Mouse (Mus musculus) embryonic facial prominence, embryonic 12.5 days (tissue): ENCODE data around the gene Proser3. TPM values are rescaled to one million over a fixed set of nuclear protein-coding genes. Genes with fewer than 3 reads are reported as not detected.

ENCODE experiments used
- ATAC-seq: fragments of 200-750 bp; cut with Nextera tagmentation; 2 replicates; pipeline ENCODE4 v1.8.0; 2017; ENCODE audit not compliant: insufficient number of reproducible peaks, insufficient read depth, low FRiP score, low TSS enrichment
- H3K27ac ChIP-seq: fragments of 300-500 bp; sonication (generic); 2 replicates; pipeline ENCODE4 v1.5.1; 2016; ENCODE audit warnings: mild to moderate bottlenecking
- H3K27me3 ChIP-seq: fragments of 300-500 bp; sonication (generic); 2 replicates; pipeline ENCODE4 v1.6.1; 2016; ENCODE audit warnings: mild to moderate bottlenecking, moderate library complexity
- H3K36me3 ChIP-seq: fragments of 300-500 bp; sonication (generic); 2 replicates; pipeline ENCODE4 v1.6.1; 2016; ENCODE audit warnings: mild to moderate bottlenecking
- H3K4me1 ChIP-seq: fragments of 300-500 bp; sonication (generic); 2 replicates; pipeline ENCODE4 v1.6.1; 2016
- H3K4me2 ChIP-seq: fragments of 300-500 bp; sonication (generic); replicated peaks from 2 replicates; pipeline ENCODE4 v1.6.1; 2016; ENCODE audit warnings: mild to moderate bottlenecking, moderate library complexity
- H3K4me3 ChIP-seq: fragments of 300-500 bp; sonication (generic); 2 replicates; pipeline ENCODE4 v1.5.1; 2016; ENCODE audit warnings: mild to moderate bottlenecking
- H3K9ac ChIP-seq: fragments of 300-500 bp; sonication (generic); 2 replicates; pipeline ENCODE4 v1.6.1; 2016; ENCODE audit warnings: mild to moderate bottlenecking, moderate library complexity
- H3K9me3 ChIP-seq: fragments of 300-500 bp; sonication (generic); 2 replicates; pipeline ENCODE4 v1.6.1; 2016; ENCODE audit warnings: mild to moderate bottlenecking, moderate library complexity
- WGBS: fragments of 180-500 bp; shearing (Covaris S2); methylation state at CpG from one replicate; pipeline ENCODE4 v1.1.7; 2016; 5-methylcytosine and 5-hydroxymethylcytosine counted together
- polyA plus RNA-seq: library from polyadenylated mRNA; unstranded; fragments of >200 nt; fragmentation: Nextera tagmentation; extraction: Ambion mirVana; gene quantifications from 2 replicates; pipeline ENCODE4 v1.2.1, GENCODE M21; 2016

Proser3 gene
- polyA plus RNA-seq, 1 experiment from 2014 or later, result 16.0 TPM

GRCm38 (mm10) chr7:30557901-30558514, 5.9 kb upstream of the Proser3 start:
- 89% methylated on average over 13 of the region's 13 CpGs for WGBS
- H3K36me3 ChIP-seq, result peaks cover 28% of the 10 kb centered on the region
- H3K4me1 ChIP-seq, result peaks cover 21% of the 10 kb centered on the region
- H3K27me3 ChIP-seq, result no peaks in the 10 kb centered on the region
- peak overlapping the region; percentile 66; the same call in 1 of the 2 replicates for H3K4me3 ChIP-seq
- H3K9ac ChIP-seq, result no peak overlapping the region
- no peak for ATAC-seq
- no peak overlapping the region for H3K27ac ChIP-seq
- no peaks in the 10 kb centered on the region for H3K9me3 ChIP-seq
- H3K4me2 ChIP-seq, result peak overlapping the region; percentile 96; the same call in 1 of the 2 replicates

- Histone ChIP-seq H3K27ac (no peak overlapping the region), H3K9me3 (no peaks in the 10 kb centered on the region), H3K27me3 (no peaks in the 10 kb centered on the region), H3K4me1 (peaks cover 25% of the 10 kb centered on the region), H3K4me3 (no peak overlapping the region), H3K4me2 (no peak overlapping the region), H3K36me3 (peaks cover 28% of the 10 kb centered on the region), H3K9ac (no peak overlapping the region)
- ATAC-seq, result no peak
- 92% methylated on average over 18 of the region's 18 CpGs for WGBS
Observed at GRCm38 (mm10) chr7:30556894-30557536, 4.9 kb upstream of the Proser3 start.

DNA sequence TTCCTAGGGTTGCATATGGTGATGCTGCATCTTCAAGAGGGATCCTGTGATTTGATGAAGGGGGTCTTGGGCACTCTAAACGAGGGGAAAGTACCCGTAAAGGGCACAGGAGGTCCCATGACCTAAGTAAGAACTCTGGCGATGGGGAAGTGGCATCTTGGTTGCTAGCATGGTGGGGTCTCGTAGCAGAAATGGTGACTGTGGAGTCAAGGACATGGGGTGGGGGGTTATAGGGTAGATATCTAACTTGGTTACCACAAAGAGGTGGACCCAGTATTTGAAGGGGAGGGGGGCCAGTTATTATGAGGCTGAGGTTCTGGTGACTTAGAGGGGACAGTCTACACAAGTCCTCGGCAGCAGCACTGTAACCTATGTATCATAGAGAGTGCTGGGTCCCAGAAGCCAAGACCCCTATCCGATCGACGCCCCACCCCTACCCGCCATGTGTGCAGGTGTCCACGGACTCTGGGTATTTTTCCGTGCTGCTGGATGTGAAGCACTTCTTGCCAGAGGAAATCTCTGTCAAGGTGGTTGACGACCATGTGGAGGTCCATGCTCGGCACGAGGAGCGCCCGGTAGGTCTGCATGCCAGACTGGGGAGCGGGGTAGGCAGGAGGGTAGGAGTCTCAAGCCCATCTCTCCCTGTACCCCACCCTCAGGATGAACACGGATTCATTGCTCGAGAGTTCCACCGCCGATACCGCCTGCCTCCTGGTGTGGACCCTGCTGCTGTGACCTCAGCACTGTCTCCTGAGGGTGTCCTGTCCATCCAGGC, 1.9 kb upstream of the Proser3 start:
- 84% methylated on average over 22 of the region's 22 CpGs for WGBS
- no peak overlapping the region for H3K27ac ChIP-seq

GRCm38 (mm10) chr7:30553021-30553589, 1.0 kb upstream of the Proser3 start:
- Histone ChIP-seq H3K27ac (peak overlapping the region; percentile 91), H3K36me3 (peaks cover 40% of the 10 kb centered on the region)
- 7% methylated on average over 23 of the region's 23 CpGs for WGBS

More for the DNA sequence above, 1.9 kb upstream of the Proser3 start:
- peaks cover 32% of the 10 kb centered on the region for H3K36me3 ChIP-seq
- H3K27me3 ChIP-seq, result no peaks in the 10 kb centered on the region
- H3K4me1 ChIP-seq, result peaks cover 23% of the 10 kb centered on the region
- no peak overlapping the region; the same call in 1 of the 2 replicates for H3K9ac ChIP-seq
- ATAC-seq, result no peak
- H3K9me3 ChIP-seq, result no peaks in the 10 kb centered on the region
- peak overlapping the region; percentile 88 for H3K4me2 ChIP-seq
- H3K4me3 ChIP-seq, result peak overlapping the region; percentile 66; the same call in 1 of the 2 replicates

DNA sequence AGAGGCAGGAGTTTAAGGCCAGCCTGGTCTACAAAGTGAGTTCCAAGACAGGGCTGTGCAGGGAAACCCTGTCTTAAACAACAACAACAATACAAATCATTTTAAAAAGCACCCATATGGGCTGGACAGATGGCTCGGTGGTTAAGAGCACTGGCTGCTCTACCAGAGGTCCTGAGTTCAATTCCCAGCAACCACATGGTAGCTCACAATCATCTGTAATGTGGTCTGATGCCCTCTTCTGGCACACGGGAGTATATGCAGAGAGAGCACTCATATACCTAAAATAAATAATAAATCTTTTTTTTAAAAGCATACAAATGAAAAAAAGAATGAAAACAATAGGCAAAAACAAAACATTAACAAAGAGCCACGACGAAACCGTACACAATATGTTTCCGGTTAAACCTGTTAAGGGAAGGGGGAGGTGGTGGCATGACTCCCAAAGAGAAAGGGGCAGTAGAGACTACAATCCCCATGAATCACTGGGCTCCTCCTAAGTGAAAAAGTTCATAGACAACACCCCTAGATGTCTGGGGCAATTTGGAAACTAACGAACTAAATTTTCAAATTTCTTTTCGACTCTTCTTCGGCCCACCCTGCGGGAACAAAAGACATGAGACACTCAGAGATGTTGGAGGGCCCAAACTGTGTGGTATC, 526 bp downstream of the Proser3 start:
- WGBS, result 3% methylated on average over 10 of the region's 10 CpGs
- Histone ChIP-seq H3K4me1 (peaks cover 14% of the 10 kb centered on the region), H3K27me3 (no peaks in the 10 kb centered on the region), H3K36me3 (peaks cover 47% of the 10 kb centered on the region), H3K9ac (peak overlapping the region; percentile 65), H3K4me2 (peak overlapping the region; percentile 88), H3K27ac (peak overlapping the region; percentile 97), H3K4me3 (peak overlapping the region; percentile 66), H3K9me3 (no peaks in the 10 kb centered on the region)
- peak; percentile 67 for ATAC-seq

More at GRCm38 (mm10) chr7:30553021-30553589, 1.0 kb upstream of the Proser3 start:
- Histone ChIP-seq H3K4me2 (peak overlapping the region; percentile 88), H3K27me3 (no peaks in the 10 kb centered on the region), H3K9me3 (no peaks in the 10 kb centered on the region), H3K4me1 (peaks cover 14% of the 10 kb centered on the region), H3K4me3 (peak overlapping the region; percentile 66), H3K9ac (peak overlapping the region; percentile 72)
- no peak for ATAC-seq

DNA sequence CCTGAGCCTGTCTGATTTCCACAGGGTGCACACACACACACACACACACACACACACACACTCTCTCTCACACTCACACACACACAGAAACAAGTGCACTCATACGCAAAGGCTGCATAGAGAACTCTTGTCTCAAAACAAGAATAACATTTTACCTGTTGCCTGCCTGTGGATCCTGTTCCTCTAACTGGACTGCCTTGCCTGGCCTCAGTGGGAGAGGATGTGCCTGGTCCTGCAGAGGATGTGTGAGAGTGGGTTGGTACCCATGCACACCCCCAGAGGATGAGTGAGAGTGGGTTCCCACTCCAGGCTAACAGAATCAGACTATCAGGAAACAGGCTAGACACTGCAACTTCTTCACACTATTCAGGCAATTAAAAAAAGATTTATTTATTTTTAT, 1.5 kb downstream of the Proser3 start:
- Histone ChIP-seq H3K36me3 (peaks cover 51% of the 10 kb centered on the region), H3K4me1 (peaks cover 14% of the 10 kb centered on the region), H3K4me2 (no peak overlapping the region), H3K27ac (no peak overlapping the region), H3K9ac (no peak overlapping the region), H3K27me3 (no peaks in the 10 kb centered on the region), H3K4me3 (no peak overlapping the region), H3K9me3 (no peaks in the 10 kb centered on the region)
- no peak for ATAC-seq
- 100% methylated on average over 1 of the region's 1 CpGs for WGBS

DNA sequence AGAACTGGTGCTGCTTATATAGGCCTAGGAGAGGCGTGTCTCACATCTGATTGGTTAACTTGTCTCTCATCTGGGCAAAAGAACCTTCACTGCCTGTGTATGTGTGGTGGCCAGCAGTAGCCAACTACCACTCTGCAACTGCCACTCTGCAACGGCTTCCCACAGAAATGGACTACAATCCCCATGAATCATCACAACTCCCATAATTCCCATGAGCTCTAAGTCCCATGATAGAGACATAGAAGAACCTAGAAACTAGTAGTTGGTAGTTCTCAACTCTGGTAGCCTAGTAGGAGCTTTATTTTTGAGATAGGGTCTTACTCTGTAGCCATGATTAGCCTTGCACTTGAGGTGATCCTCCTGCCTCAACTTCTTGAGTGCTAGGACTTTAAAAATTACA, 2.2 kb downstream of the Proser3 start:
- Histone ChIP-seq H3K27ac (no peak overlapping the region), H3K4me2 (no peak overlapping the region), H3K4me1 (peaks cover 14% of the 10 kb centered on the region), H3K36me3 (peaks cover 44% of the 10 kb centered on the region), H3K9me3 (no peaks in the 10 kb centered on the region), H3K4me3 (no peak overlapping the region), H3K27me3 (no peaks in the 10 kb centered on the region), H3K9ac (no peak overlapping the region)
- ATAC-seq, result no peak
- WGBS, result 92% methylated on average over 2 of the region's 2 CpGs

- H3K27ac ChIP-seq, result no peak overlapping the region
- WGBS, result 92% methylated on average over 2 of the region's 2 CpGs
- peaks cover 69% of the 10 kb centered on the region for H3K36me3 ChIP-seq
Observed at GRCm38 (mm10) chr7:30544327-30544726, 7.8 kb downstream of the Proser3 start.

GRCm38 (mm10) chr7:30540572-30540971, 11.5 kb downstream of the Proser3 start:
- peaks cover under 1% of the 10 kb centered on the region; the same call in 1 of the 2 replicates for H3K4me1 ChIP-seq
- WGBS, result 91% methylated on average over 7 of the region's 7 CpGs
- no peaks in the 10 kb centered on the region for H3K9me3 ChIP-seq
- peak; percentile 54; the same call in 1 of the 2 replicates for ATAC-seq
- no peak overlapping the region for H3K9ac ChIP-seq
- H3K4me2 ChIP-seq, result no peak overlapping the region
- peaks cover 45% of the 10 kb centered on the region for H3K36me3 ChIP-seq
- no peak overlapping the region for H3K4me3 ChIP-seq
- H3K27ac ChIP-seq, result no peak overlapping the region
- no peaks in the 10 kb centered on the region for H3K27me3 ChIP-seq

More at GRCm38 (mm10) chr7:30544327-30544726, 7.8 kb downstream of the Proser3 start:
- H3K9me3 ChIP-seq, result no peaks in the 10 kb centered on the region
- H3K4me2 ChIP-seq, result no peak overlapping the region
- no peaks in the 10 kb centered on the region for H3K4me1 ChIP-seq
- no peak for ATAC-seq
- H3K27me3 ChIP-seq, result no peaks in the 10 kb centered on the region
- H3K4me3 ChIP-seq, result no peak overlapping the region
- H3K9ac ChIP-seq, result no peak overlapping the region; the same call in 1 of the 2 replicates

- Histone ChIP-seq H3K27me3 (no peaks in the 10 kb centered on the region; the same call in 1 of the 2 replicates), H3K4me1 (peaks cover 34% of the 10 kb centered on the region), H3K9me3 (no peaks in the 10 kb centered on the region), H3K27ac (peak within 1 kb of the TSS; percentile 80), H3K36me3 (peaks cover 43% of the 10 kb centered on the region), H3K4me2 (peak within 1 kb of the TSS; percentile 81), H3K9ac (peak within 1 kb of the TSS; percentile 78), H3K4me3 (peak within 1 kb of the TSS; percentile 70)
- peak; percentile 79 for ATAC-seq
- WGBS, result under 1% methylated on average over 72 of the region's 84 CpGs
Observed at GRCm38 (mm10) chr7:30534633-30535577, 17.2 kb downstream of the Proser3 start, which contains the start of gene Arhgap33. Gene Arhgap33 (minus strand): TSS chr7:30535060.
